Mouse (Mus musculus) forebrain, embryonic 10.5 days (tissue): ENCODE results near the gene Rad9a. TPM values are rescaled to one million over a fixed set of nuclear protein-coding genes. Genes with fewer than 3 reads are reported as not detected.

Source experiments
- DNase-seq: peaks from one replicate; pipeline ENCODE4 v3.0.0-alpha.2; 2017; ENCODE audit warnings: low spot score; ENCODE audit errors: extremely low spot score
- H3K27ac ChIP-seq: fragments of 300-500 bp; sonication (generic); 2 replicates; pipeline ENCODE4 v1.5.1; 2016; ENCODE audit warnings: mild to moderate bottlenecking
- H3K27me3 ChIP-seq: fragments of 300-500 bp; sonication (generic); 2 replicates; pipeline ENCODE4 v1.6.1; 2016; ENCODE audit warnings: mild to moderate bottlenecking; ENCODE audit not compliant: poor library complexity, severe bottlenecking
- H3K36me3 ChIP-seq: fragments of 300-500 bp; sonication (generic); replicated peaks from 2 replicates; pipeline ENCODE4 v1.6.1; 2016; ENCODE audit warnings: mild to moderate bottlenecking, moderate library complexity
- H3K4me1 ChIP-seq: fragments of 300-500 bp; sonication (generic); 2 replicates; pipeline ENCODE4 v1.6.1; 2016
- H3K4me3 ChIP-seq: fragments of 300-500 bp; sonication (generic); 2 replicates; pipeline ENCODE4 v1.5.1; 2016; ENCODE audit warnings: mild to moderate bottlenecking, moderate library complexity
- H3K9me3 ChIP-seq: fragments of 300-500 bp; sonication (generic); 2 replicates; pipeline ENCODE4 v1.6.1; 2016; ENCODE audit warnings: mild to moderate bottlenecking, moderate library complexity
- WGBS: fragments of 180-500 bp; shearing (Covaris S2); methylation state at CpG from one replicate; pipeline ENCODE4 v1.1.7; 2016; 5-methylcytosine and 5-hydroxymethylcytosine counted together
- polyA plus RNA-seq: library from polyadenylated mRNA; unstranded; fragments of >200 nt; fragmentation: Nextera tagmentation; extraction: Ambion mirVana; gene quantifications from 2 replicates; pipeline ENCODE4 v1.2.1, GENCODE M21; 2016

Gene Rad9a
- polyA plus RNA-seq, 1 experiment from 2014 or later: 57.4 TPM

GRCm38 (mm10) chr19:4228891-4229290, 27.4 kb upstream of the Rad9a start:
- Histone ChIP-seq H3K27me3 (peaks cover 27% of the 10 kb centered on the region), H3K27ac (no peak overlapping the region), H3K36me3 (no peaks in the 10 kb centered on the region), H3K4me1 (peaks cover 20% of the 10 kb centered on the region), H3K9me3 (no peaks in the 10 kb centered on the region), H3K4me3 (no peak overlapping the region)
- DNase-seq: no peak
- 78% methylated on average over 4 of the region's 4 CpGs for WGBS

GRCm38 (mm10) chr19:4227894-4228678, 26.6 kb upstream of the Rad9a start:
- DNase-seq: peak; percentile 79
- Histone ChIP-seq H3K9me3 (no peaks in the 10 kb centered on the region), H3K4me1 (peaks cover 20% of the 10 kb centered on the region), H3K4me3 (no peak overlapping the region), H3K27ac (peak overlapping the region; percentile 36; the same call in 1 of the 2 replicates), H3K27me3 (peaks cover 27% of the 10 kb centered on the region), H3K36me3 (no peaks in the 10 kb centered on the region)
- WGBS: 30% methylated on average over 8 of the region's 8 CpGs

- WGBS: 77% methylated on average over 5 of the region's 5 CpGs
- DNase-seq: no peak
- peaks cover 20% of the 10 kb centered on the region for H3K4me1 ChIP-seq
- no peak overlapping the region for H3K27ac ChIP-seq
- H3K27me3 ChIP-seq: peaks cover 28% of the 10 kb centered on the region
- no peak overlapping the region for H3K4me3 ChIP-seq
- no peaks in the 10 kb centered on the region for H3K36me3 ChIP-seq
- H3K9me3 ChIP-seq: no peaks in the 10 kb centered on the region
These were observed 26.0 kb upstream of the Rad9a start for GRCm38 (mm10) chr19:4227446-4227845.

GRCm38 (mm10) chr19:4226779-4227178, 25.3 kb upstream of the Rad9a start:
- no peak for DNase-seq
- H3K4me1 ChIP-seq: peaks cover 17% of the 10 kb centered on the region
- no peaks in the 10 kb centered on the region for H3K9me3 ChIP-seq
- H3K27me3 ChIP-seq: peaks cover 35% of the 10 kb centered on the region
- H3K27ac ChIP-seq: no peak overlapping the region
- H3K4me3 ChIP-seq: no peak overlapping the region
- H3K36me3 ChIP-seq: no peaks in the 10 kb centered on the region
- 89% methylated on average over 7 of the region's 7 CpGs for WGBS

GRCm38 (mm10) chr19:4222165-4222564, 20.7 kb upstream of the Rad9a start:
- DNase-seq: no peak
- peaks cover 46% of the 10 kb centered on the region for H3K27me3 ChIP-seq
- H3K9me3 ChIP-seq: no peaks in the 10 kb centered on the region
- no peak overlapping the region for H3K4me3 ChIP-seq
- H3K4me1 ChIP-seq: peaks cover 25% of the 10 kb centered on the region
- WGBS: 86% methylated on average over 11 of the region's 11 CpGs
- peak overlapping the region; percentile 27; the same call in 1 of the 2 replicates for H3K27ac ChIP-seq
- no peaks in the 10 kb centered on the region for H3K36me3 ChIP-seq

GRCm38 (mm10) chr19:4220957-4221743, 19.7 kb upstream of the Rad9a start:
- DNase-seq: no peak
- 59% methylated on average over 14 of the region's 14 CpGs for WGBS
- peaks cover 35% of the 10 kb centered on the region for H3K4me1 ChIP-seq
- H3K36me3 ChIP-seq: no peaks in the 10 kb centered on the region
- peak overlapping the region; percentile 40; the same call in 1 of the 2 replicates for H3K27ac ChIP-seq
- no peaks in the 10 kb centered on the region for H3K9me3 ChIP-seq
- H3K27me3 ChIP-seq: peaks cover 56% of the 10 kb centered on the region
- H3K4me3 ChIP-seq: no peak overlapping the region

GRCm38 (mm10) chr19:4220416-4220815, 19.0 kb upstream of the Rad9a start:
- peaks cover 43% of the 10 kb centered on the region for H3K4me1 ChIP-seq
- H3K36me3 ChIP-seq: no peaks in the 10 kb centered on the region
- H3K27me3 ChIP-seq: peaks cover 63% of the 10 kb centered on the region
- no peak for DNase-seq
- H3K4me3 ChIP-seq: no peak overlapping the region
- H3K9me3 ChIP-seq: no peaks in the 10 kb centered on the region
- peak overlapping the region; percentile 40; the same call in 1 of the 2 replicates for H3K27ac ChIP-seq
- WGBS: 71% methylated on average over 4 of the region's 4 CpGs

- Histone ChIP-seq H3K27ac (peak overlapping the region; percentile 41; the same call in 1 of the 2 replicates), H3K9me3 (no peaks in the 10 kb centered on the region), H3K4me3 (no peak overlapping the region), H3K4me1 (peaks cover 47% of the 10 kb centered on the region), H3K36me3 (no peaks in the 10 kb centered on the region), H3K27me3 (peaks cover 68% of the 10 kb centered on the region)
- 87% methylated on average over 6 of the region's 6 CpGs for WGBS
- DNase-seq: no peak
These were observed 18.5 kb upstream of the Rad9a start for GRCm38 (mm10) chr19:4219943-4220342.

- Histone ChIP-seq H3K27ac (no peak overlapping the region), H3K4me1 (peaks cover 59% of the 10 kb centered on the region), H3K4me3 (no peak overlapping the region), H3K9me3 (no peaks in the 10 kb centered on the region), H3K36me3 (no peaks in the 10 kb centered on the region), H3K27me3 (peaks cover 80% of the 10 kb centered on the region)
- 80% methylated on average over 1 of the region's 1 CpGs for WGBS
- DNase-seq: no peak
These were observed 17.3 kb upstream of the Rad9a start for GRCm38 (mm10) chr19:4218784-4219183.

- Histone ChIP-seq H3K27me3 (peaks cover 85% of the 10 kb centered on the region), H3K4me1 (peaks cover 64% of the 10 kb centered on the region), H3K9me3 (no peaks in the 10 kb centered on the region), H3K27ac (no peak overlapping the region), H3K36me3 (no peaks in the 10 kb centered on the region), H3K4me3 (no peak overlapping the region)
- 89% methylated on average over 11 of the region's 11 CpGs for WGBS
- no peak for DNase-seq
These were observed 16.8 kb upstream of the Rad9a start for GRCm38 (mm10) chr19:4218293-4218692.

- no peaks in the 10 kb centered on the region for H3K36me3 ChIP-seq
- H3K4me3 ChIP-seq: no peak overlapping the region
- H3K9me3 ChIP-seq: no peaks in the 10 kb centered on the region
- H3K4me1 ChIP-seq: peaks cover 68% of the 10 kb centered on the region
- no peak overlapping the region for H3K27ac ChIP-seq
- peaks cover 89% of the 10 kb centered on the region for H3K27me3 ChIP-seq
- 46% methylated on average over 3 of the region's 3 CpGs for WGBS
- DNase-seq: no peak
These were observed 16.4 kb upstream of the Rad9a start for GRCm38 (mm10) chr19:4217855-4218254.

GRCm38 (mm10) chr19:4217140-4217539, 15.7 kb upstream of the Rad9a start:
- WGBS: 13% methylated on average over 5 of the region's 5 CpGs
- Histone ChIP-seq H3K27me3 (peaks cover 92% of the 10 kb centered on the region), H3K4me1 (peaks cover 73% of the 10 kb centered on the region), H3K27ac (no peak overlapping the region), H3K4me3 (no peak overlapping the region), H3K9me3 (no peaks in the 10 kb centered on the region), H3K36me3 (no peaks in the 10 kb centered on the region)
- no peak for DNase-seq
